Mouse (Mus musculus): ENCODE results near the gene Hdac8. TPM values are rescaled to one million over a fixed set of nuclear protein-coding genes. Genes with fewer than 3 reads are reported as not detected.

Gene Hdac8
- total RNA-seq (2014; rRNA removed) (6.2 and 7.2 TPM in 2 replicates), polyA plus RNA-seq (2012; rRNA removed) (1.4 and 1.6 TPM in 2 replicates)

DNA sequence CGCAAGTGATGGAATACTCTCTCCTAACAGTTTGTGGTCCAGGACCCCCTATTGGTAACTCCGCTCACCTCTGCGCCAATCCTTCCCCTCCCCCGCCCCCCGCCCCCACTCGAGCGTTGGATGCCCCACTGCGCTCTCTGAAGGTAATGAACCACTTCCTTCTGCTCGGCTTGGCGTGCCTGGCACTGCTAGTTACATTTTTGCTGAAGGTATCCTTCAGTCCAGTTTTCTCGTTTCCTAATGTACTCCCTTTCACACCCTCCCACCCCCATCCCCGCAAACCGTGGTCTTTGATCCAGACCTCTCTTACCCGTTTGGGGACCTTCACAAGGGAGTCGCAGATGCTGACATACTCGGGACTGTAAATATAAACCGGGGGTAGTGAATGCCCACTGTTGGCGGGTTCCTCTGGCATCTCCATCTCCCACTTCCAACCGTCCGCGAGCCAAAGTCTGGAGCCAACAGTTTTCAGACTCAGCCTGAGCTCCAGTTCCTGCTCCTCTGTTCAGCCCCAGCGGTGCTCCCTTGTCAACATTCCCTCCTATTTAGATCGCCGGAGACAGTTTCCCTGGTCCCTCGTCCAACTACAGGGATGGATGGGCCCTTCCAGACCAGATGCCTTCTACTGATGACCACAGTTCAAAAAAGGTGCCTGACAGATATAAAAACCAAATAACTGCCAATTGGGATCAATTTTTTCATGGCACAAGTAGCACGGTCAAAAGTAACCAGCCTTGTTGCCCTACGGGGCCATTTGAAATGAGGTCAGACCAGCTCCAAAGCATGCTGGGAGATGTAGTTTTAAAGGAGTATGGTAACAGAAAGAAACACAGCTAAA lies at the start of gene Hdac8:
Gene Hdac8 (minus strand): TSS at position 716 of the 838 bp plus-strand sequence.
- H3K4me1 ChIP-seq (ENCODE audit: control insufficient read depth, insufficient read depth, low read length): no peaks in the 10 kb centered on the region
- no peaks in the 10 kb centered on the region; the same call in 1 of the 2 replicates for H3K36me3 ChIP-seq (ENCODE audit: control insufficient read depth, insufficient read depth, low read length)
- WGBS: 1% methylated on average over 25 of the region's 27 CpGs
- H3K27ac ChIP-seq (replicated peaks; ENCODE audit: insufficient read depth, low read depth, low read length): peak within 1 kb of the TSS; percentile 77
- H3K27me3 ChIP-seq (ENCODE audit: control insufficient read depth, insufficient read depth, low read length): no peaks in the 10 kb centered on the region
- TF ChIP-seq CTCF (IDR thresholded peaks at IDR 0.05; ENCODE audit: low read depth, low read length) (no peak), POLR2A (IDR thresholded peaks at IDR 0.05; ENCODE audit: extremely low read depth, insufficient read depth, low read length) (no peak)
- peak; percentile 82 for DNase-seq (ENCODE audit: extremely low read depth, low read depth, low spot score)
- peak within 1 kb of the TSS; percentile 69 for H3K9ac ChIP-seq (ENCODE audit: low read depth, low read length)
- peak within 1 kb of the TSS; percentile 56 for H3K4me3 ChIP-seq (ENCODE audit: insufficient read depth, low read depth, low read length)
- H3K79me2 ChIP-seq (ENCODE audit: control insufficient read depth, insufficient read depth, low read length): no peaks in the 10 kb centered on the region

DNA sequence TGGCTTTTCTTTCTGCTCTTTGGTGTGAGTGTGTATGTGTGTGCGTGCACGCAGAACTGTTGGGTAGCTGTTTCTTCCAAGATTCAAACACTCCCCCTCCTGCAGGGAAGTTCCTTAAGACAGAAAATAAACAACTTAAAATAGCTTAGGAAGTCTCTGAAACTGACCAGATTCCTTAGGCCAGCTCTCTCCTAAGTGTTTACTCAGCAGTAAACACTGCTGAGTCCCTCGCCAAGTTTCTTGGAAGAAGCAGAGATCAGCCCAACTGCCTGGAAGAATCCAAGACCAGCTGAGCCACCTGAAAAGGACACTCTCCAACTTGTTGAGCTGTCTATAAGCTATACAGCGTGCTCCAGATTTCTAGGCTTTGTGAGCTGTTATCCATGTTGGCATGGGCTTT lies 4.0 kb upstream of the Hdac8 start:
- 82% methylated on average over 4 of the region's 4 CpGs for WGBS
- Histone ChIP-seq H3K79me2 (ENCODE audit: control insufficient read depth, insufficient read depth, low read length) (no peaks in the 10 kb centered on the region), H3K4me1 (ENCODE audit: control insufficient read depth, insufficient read depth, low read length) (no peaks in the 10 kb centered on the region), H3K9ac (ENCODE audit: low read depth, low read length) (no peak overlapping the region), H3K27ac (replicated peaks; ENCODE audit: insufficient read depth, low read depth, low read length) (no peak overlapping the region), H3K27me3 (ENCODE audit: control insufficient read depth, insufficient read depth, low read length) (no peaks in the 10 kb centered on the region), H3K4me3 (ENCODE audit: insufficient read depth, low read depth, low read length) (no peak overlapping the region), H3K36me3 (ENCODE audit: control insufficient read depth, insufficient read depth, low read length) (no peaks in the 10 kb centered on the region)
- TF ChIP-seq POLR2A (IDR thresholded peaks at IDR 0.05; ENCODE audit: extremely low read depth, insufficient read depth, low read length) (no peak), CTCF (IDR thresholded peaks at IDR 0.05; ENCODE audit: low read depth, low read length) (no peak)
- DNase-seq (ENCODE audit: extremely low read depth, low read depth, low spot score): peak; percentile 10

DNA sequence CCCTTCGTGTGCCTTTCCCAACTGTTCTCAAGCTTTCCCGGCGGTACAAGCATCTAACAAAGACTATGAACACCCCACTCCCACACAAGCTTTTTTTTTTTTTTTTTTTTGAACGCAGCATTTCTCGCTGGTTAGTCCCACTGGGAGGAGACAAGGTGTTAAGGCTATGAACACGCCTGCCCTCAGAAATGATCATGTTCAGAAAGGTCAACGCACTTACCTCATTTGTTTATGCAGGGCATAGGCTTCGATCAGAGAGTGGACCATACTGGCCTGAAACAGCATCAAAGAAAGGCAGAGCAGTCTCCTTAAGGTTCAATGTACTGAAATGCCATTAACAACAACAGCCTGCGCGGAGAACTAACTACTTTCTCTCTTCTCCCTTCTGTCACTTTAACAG lies 980 bp downstream of the Hdac8 start:
- no peak for TF ChIP-seq CTCF (IDR thresholded peaks at IDR 0.05; ENCODE audit: low read depth, low read length)
- TF ChIP-seq POLR2A (IDR thresholded peaks at IDR 0.05; ENCODE audit: extremely low read depth, insufficient read depth, low read length): no peak
- Histone ChIP-seq H3K4me1 (ENCODE audit: control insufficient read depth, insufficient read depth, low read length) (no peaks in the 10 kb centered on the region), H3K9ac (ENCODE audit: low read depth, low read length) (no peak overlapping the region), H3K27me3 (ENCODE audit: control insufficient read depth, insufficient read depth, low read length) (no peaks in the 10 kb centered on the region), H3K4me3 (ENCODE audit: insufficient read depth, low read depth, low read length) (peak overlapping the region; percentile 56), H3K36me3 (ENCODE audit: control insufficient read depth, insufficient read depth, low read length) (peaks cover 2% of the 10 kb centered on the region; the same call in 1 of the 2 replicates), H3K79me2 (ENCODE audit: control insufficient read depth, insufficient read depth, low read length) (no peaks in the 10 kb centered on the region), H3K27ac (replicated peaks; ENCODE audit: insufficient read depth, low read depth, low read length) (no peak overlapping the region)
- WGBS: 20% methylated on average over 10 of the region's 10 CpGs
- peak; percentile 64 for DNase-seq (ENCODE audit: extremely low read depth, low read depth, low spot score)

DNA sequence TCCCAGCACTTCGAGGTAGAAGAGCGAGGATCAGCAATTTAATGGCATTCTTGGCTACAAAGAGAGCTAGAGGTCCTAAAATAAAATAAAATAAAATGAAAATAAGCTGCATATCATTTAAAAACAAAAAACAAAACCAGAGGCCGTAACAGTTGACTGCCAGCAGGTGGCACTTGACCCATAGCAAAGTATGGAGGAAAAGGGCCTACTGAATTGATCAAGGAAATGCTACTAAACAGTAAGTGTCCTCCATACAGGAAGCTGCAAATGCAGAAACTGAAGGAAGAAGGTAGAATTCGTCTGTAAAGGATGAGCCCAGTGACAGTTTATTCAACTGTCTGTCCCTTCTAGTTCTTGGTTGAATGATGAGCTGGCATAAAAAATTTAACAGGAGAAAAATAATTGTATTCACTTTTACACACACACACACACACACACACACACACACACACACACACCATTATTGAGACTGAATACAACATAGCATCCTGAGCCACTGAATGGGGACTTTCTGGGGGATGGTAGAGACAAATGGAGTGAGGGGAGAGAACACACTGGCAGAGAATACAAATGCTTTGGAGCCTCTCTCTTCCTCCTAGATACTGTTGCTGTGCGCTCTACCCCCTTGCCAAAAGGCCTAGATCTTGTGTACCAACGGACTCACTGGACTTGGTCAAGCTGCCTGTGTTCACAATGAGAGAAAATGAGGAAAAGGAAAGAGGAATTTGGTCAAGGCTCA lies 11.0 kb downstream of the Hdac8 start:
- H3K4me1 ChIP-seq (ENCODE audit: control insufficient read depth, insufficient read depth, low read length): no peaks in the 10 kb centered on the region
- TF ChIP-seq POLR2A (IDR thresholded peaks at IDR 0.05; ENCODE audit: extremely low read depth, insufficient read depth, low read length) (no peak), CTCF (IDR thresholded peaks at IDR 0.05; ENCODE audit: low read depth, low read length) (peak; percentile 21; the same call in 1 of the 2 replicates)
- no peaks in the 10 kb centered on the region for H3K27me3 ChIP-seq (ENCODE audit: control insufficient read depth, insufficient read depth, low read length)
- WGBS: 76% methylated on average over 6 of the region's 6 CpGs
- no peak overlapping the region for H3K27ac ChIP-seq (replicated peaks; ENCODE audit: insufficient read depth, low read depth, low read length)
- no peak overlapping the region for H3K9ac ChIP-seq (ENCODE audit: low read depth, low read length)
- DNase-seq (ENCODE audit: extremely low read depth, low read depth, low spot score): peak; percentile 14
- no peak overlapping the region for H3K4me3 ChIP-seq (ENCODE audit: insufficient read depth, low read depth, low read length)
- no peaks in the 10 kb centered on the region for H3K79me2 ChIP-seq (ENCODE audit: control insufficient read depth, insufficient read depth, low read length)
- H3K36me3 ChIP-seq (ENCODE audit: control insufficient read depth, insufficient read depth, low read length): peaks cover 3% of the 10 kb centered on the region; the same call in 1 of the 2 replicates

DNA sequence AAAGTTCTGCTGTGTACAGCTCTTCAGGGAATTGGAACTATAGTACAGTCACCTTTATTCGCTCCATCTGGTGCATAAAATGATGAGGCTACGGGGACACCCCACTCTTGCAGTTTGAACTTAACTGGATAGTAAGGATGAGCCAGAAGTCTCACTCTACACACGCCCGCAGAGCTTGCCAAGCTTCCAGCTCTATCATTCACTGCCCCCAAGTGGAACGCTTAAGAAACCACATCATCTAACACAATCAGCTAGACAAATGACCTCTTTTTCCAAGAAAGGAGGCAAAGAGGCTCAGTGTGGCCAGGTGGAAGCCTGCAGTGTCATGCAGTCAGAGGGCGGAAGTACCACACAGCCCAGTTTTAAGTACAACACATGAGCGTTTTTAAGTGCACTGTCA lies 19.6 kb downstream of the Hdac8 start:
- TF ChIP-seq POLR2A (IDR thresholded peaks at IDR 0.05; ENCODE audit: extremely low read depth, insufficient read depth, low read length) (no peak), CTCF (IDR thresholded peaks at IDR 0.05; ENCODE audit: low read depth, low read length) (no peak)
- H3K27me3 ChIP-seq (ENCODE audit: control insufficient read depth, insufficient read depth, low read length): no peaks in the 10 kb centered on the region
- WGBS: 81% methylated on average over 7 of the region's 7 CpGs
- no peaks in the 10 kb centered on the region; the same call in 1 of the 2 replicates for H3K36me3 ChIP-seq (ENCODE audit: control insufficient read depth, insufficient read depth, low read length)
- no peak for DNase-seq (ENCODE audit: extremely low read depth, low read depth, low spot score)
- H3K27ac ChIP-seq (replicated peaks; ENCODE audit: insufficient read depth, low read depth, low read length): no peak overlapping the region
- no peaks in the 10 kb centered on the region for H3K4me1 ChIP-seq (ENCODE audit: control insufficient read depth, insufficient read depth, low read length)
- H3K9ac ChIP-seq (ENCODE audit: low read depth, low read length): no peak overlapping the region
- H3K79me2 ChIP-seq (ENCODE audit: control insufficient read depth, insufficient read depth, low read length): no peaks in the 10 kb centered on the region
- no peak overlapping the region for H3K4me3 ChIP-seq (ENCODE audit: insufficient read depth, low read depth, low read length)

Data from liver, adult 2 months (tissue).